Mouse (Mus musculus): ENCODE measurements around the gene Acot7. TPM values are rescaled to one million over a fixed set of nuclear protein-coding genes. Genes with fewer than 3 reads are reported as not detected.
"Not testable (repeated sequence)": the region's sequence is repeated elsewhere in the genome, so short reads cannot be mapped to it uniquely, and the experiment has no call there.

The Acot7 gene
- total RNA-seq, 2 experiments from 2014 or later, result 13.5 to 17.6 TPM

DNA sequence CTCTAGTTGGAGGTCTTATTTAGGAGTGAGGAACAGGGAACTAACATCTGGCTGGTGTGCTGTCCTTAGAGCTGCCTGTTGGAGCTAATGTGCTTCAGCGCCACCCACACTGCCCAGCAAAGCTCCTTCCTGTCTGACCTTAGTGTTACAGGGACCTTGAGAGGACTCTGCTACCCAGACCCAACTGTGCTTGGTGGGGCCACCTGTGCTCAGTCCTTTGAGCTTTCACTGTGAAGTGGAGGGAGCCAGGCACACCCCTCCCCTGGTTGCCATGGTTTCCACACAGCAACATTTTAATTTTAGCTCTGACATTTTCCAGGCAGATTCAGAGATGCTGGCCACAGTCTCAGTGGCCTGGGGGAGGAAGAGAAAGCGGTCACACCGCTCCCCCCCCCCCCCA, 25.0 kb downstream of the Acot7 start:
- no peak for DNase-seq (ENCODE audit: low spot score in 2 of 2)

DNA sequence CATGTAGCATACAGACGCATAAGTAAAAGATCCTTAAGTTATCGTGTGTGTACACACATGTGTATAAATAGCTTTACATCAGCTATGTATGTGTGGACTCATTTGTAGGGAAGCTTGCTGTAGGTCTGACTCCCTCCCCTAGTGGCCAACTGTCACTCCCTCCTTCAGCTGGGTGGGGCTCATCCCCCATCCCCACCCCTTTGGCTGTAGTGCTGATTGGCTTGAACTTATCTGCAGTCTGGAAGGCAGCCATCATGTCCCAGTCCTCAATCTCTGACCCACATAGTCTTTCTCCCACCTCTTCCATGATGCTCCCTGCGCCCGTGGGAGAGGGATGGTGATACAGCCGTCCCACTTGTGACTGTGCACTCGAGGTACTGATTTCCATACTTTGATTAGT, 26.7 kb downstream of the Acot7 start:
- DNase-seq (ENCODE audit: low spot score in 2 of 2), result no peak

DNA sequence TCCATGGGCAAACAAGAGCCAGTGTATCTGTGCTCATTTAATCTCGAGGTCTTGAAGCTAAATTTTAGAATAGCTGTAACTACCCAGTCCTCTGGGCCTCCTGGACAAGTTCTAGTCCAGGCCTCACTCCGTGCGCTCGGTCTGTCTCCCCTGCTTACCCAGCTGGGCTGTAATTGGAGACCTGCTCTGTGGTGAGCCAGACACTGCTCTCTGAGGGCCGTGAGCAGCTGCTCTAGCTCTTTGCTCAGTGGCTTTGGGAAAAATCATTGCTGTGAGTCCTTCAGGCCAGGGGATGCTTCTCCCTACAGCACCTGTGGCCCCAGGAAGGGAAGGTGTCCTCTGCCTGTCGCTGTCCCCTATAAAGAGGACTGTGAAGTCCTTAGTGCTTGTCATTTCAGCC, 28.3 kb downstream of the Acot7 start:
- DNase-seq (ENCODE audit: low spot score in 2 of 2), result no peak

DNA sequence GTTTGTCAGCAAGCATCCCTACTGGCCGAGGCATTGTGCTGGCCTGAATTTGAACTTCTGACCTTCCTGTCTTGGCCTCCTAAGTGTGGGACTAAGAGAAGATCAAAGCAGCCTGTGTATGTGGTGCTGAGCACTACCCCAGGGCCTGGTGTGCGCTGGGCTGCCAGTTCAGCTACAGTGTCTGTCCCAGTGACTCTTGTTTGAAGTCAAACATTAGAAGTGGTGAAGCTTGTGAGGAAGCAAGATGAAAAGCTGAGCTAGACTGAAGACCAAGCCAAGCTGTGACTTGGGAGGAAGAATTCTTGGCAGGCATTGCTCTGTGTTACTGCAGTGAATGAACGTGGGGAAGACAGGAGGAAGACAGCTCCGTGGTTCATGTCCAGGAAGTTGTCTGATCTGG, 31.7 kb downstream of the Acot7 start:
- DNase-seq (ENCODE audit: low spot score in 2 of 2), result no peak

DNA sequence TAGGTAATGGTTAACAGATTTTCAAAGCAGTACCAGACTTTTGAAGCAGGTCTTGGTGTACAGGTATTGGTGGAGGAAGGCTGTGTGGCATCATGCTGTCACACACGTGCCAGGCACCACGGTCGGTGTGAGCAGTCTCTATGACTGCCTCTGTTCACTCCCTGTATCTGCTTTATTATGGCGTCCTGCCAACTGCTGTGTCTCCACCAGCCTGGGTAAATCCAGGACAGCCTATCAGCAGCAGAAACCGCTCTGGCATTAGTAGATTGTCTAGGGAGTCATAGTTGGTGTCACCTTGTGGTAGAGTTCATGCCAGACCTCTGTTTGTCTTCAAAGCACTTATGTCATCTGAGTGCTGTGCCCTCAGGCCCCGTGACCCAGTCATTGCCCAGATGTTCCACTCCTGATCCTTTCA, 34.2 kb downstream of the Acot7 start:
- no peak for DNase-seq (ENCODE audit: low spot score in 2 of 2)

DNA sequence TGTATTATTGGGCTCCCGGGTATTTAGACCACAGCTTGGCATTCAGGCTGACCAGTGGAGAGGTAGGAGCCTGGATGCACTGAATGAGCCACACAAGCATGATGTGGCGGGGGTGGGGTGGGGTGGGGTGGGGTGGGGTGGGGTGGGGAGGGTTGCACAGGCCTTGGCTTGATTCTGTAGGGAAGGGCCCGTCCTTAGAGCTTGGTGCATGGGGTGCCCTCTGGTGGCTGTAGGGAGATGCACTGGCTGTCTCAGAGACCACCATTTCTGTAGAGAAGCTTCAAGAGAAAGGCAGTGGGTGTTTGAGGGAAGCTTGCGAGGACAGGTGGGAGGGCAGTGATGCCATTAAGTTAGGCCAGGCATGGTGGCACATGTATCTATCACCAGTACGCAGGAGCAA, 34.6 kb downstream of the Acot7 start:
- peak in 1 of 2 experiments; percentile 52 for DNase-seq (ENCODE audit: low spot score in 2 of 2)

DNA sequence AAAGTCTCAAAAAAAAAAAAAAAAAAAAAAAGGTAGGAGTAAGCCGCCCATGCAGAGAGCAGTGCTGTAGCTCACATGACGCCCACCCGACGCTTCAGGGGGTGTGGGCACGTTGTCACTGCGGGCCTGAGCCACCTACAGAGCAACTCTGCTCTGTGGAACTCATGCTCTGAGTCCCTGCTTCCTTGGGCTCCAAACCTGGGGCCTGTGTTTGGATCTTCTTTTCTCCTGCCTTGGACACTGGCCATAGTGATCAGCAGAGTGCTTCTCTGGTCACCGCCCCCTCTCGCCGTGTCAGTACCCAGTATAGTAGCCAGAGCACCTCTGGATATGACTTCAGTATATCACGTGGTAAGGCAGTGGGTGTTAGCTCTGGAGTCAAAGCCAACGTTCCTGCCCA, 35.0 kb downstream of the Acot7 start:
- no peak for DNase-seq (ENCODE audit: low spot score in 2 of 2)

DNA sequence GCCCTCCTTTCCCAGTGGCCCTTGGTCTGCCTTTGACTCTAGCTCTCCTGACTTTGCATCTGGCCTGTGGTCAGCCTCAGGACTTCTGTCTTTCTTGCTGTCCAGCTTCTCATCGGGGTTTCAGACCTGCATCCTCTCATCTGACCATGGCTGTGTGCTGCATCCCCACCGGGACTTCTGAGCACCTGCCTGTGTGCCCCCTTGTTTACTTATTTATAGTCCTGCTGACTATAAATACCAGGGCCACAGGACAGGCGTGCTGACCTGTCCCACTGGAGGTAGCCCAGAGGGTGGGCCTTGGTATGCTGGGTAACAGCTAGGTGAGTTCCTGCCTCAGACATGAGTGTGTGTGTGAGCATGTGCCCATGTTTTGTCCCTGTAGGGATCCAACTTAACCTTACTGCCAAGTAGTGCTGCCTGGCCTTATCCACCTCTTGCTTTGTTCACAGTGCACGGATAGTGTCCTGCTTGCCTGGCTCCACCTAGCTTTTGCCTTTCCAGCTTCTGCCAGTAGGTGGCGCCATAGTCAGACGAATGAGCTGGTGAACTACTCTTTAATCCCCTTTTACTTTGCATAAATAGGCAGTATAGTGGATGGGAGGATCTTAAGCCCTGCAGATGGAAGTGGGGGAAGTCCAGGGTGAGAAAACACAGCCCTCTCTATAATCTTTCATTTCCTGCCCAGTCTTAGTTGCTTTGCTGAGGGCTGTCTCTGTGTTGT, 36.0 kb downstream of the Acot7 start:
- peak; percentile 84 to 90 for DNase-seq (ENCODE audit: low spot score in 2 of 2)

DNA sequence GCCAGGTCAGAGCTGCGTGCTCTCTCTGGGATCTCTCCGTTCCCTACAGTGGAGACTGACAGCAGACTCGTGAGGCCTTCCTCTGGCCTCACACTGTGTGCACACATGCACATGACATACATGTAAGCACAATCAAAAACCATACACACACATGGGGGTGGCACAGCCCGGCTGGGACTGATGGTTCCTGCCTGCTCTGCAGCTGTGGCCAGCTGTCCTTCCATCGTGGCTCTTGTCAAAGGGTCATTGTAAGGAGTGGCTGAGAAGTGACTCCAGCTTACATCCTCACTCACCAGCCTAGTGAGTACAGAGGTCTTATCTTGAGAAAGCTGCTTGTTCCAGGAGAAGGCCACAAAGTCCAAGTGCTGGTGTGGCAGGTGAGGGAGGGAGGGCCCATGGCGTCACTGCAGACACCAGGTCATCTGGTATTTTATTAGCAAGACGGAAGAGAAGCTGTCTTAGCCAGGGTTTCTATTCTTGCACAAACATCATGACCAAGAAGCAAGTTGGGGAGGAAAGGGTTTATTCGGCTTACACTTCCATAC, 37.0 kb downstream of the Acot7 start:
- no peak for DNase-seq (ENCODE audit: low spot score in 2 of 2)

DNA sequence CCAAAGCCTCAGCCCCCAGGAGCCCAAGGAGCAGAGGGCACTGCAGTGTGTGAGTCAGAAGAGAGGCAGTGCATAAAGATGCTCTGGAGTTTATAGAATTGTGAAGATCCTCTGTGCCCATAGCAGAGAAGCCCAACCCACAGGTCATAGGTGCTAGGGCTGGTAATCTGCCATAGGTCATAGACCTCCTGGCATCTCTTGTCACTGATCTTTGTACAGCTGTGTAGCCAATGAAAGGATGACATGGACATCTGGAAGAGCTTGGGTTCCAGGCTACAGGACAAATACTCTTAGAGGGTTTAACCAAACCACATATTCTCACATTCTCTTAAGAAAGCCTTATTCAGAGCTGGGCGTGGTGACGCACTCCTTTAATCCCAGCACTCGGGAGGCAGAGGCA, 41.7 kb downstream of the Acot7 start:
- no peak for DNase-seq (ENCODE audit: low spot score in 2 of 2)

DNA sequence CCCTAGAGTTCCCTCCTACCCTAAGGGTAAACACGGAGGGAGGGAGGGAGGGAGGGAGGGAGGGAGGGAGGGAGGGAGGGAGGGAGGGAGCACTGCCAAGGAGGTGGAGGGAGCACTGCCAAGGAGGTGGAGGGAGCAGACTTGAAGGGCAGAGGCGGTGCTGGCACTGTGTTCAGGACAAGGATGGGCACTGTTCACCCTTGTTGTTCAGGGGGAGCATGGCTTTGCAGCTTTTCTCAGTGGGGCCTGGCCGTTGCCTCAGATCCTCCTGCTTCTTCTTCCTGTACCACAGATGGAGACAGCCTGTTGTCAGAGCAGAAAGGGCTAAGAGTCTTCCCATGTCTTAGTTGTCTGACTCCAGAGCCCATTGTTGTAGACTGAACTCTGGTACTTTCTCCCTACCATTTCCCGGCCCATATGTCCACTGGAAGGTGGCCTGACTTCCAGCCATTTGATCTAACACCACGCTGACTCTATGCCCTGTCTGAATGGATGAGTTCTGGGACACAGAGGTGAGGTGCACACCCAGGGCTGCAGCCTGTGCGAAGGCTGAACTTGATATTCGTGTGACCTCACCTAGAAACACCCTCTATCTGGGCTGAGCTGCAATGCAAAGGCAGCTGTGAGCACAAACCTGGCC, 43.0 kb downstream of the Acot7 start:
- no peak for DNase-seq (ENCODE audit: low spot score in 2 of 2)

DNA sequence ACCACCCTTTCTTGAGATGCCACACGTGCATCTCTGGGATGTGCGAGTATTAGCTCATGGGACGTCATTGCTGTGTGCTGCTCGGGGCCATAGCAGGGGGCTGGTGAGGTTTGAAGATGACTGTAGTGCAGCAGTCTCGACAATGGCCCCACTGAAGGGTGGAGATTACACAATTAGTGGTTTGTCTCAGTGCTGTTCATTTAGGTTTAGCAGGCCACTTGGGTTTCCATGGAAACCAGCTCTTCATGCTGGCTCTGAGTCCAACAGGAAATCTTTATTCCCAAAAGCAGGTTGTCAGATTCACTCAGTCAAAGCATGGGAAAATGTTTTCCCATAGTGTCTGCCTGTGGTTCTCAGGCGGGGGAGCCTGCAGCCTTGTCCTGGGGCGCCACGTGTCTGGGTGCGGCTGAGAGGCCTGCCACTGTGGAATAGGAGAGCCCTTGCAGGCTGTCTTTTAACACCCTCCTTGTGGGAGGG, 43.5 kb downstream of the Acot7 start:
- no peak for DNase-seq (ENCODE audit: low spot score in 2 of 2)

DNA sequence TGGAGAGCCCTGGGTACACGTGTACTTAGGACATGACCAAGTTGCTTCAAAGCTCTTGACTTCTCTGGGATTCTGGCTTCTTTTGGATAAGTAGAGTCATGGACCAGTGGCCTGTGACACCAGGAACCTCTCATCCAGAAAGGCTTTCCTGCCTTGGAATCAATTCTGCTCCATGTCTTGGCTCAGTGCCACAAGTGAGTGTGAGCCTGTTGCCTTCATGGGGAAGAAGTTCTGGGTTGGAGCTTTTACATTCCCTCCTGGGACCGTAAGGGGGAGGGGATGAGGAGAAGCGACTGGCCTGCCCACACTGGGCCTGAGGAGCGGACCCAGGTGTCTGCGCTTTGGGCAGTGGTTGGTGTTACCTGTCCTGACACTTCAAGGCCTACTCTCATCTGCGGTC, 44.2 kb downstream of the Acot7 start:
- no peak for DNase-seq (ENCODE audit: low spot score in 2 of 2)

DNA sequence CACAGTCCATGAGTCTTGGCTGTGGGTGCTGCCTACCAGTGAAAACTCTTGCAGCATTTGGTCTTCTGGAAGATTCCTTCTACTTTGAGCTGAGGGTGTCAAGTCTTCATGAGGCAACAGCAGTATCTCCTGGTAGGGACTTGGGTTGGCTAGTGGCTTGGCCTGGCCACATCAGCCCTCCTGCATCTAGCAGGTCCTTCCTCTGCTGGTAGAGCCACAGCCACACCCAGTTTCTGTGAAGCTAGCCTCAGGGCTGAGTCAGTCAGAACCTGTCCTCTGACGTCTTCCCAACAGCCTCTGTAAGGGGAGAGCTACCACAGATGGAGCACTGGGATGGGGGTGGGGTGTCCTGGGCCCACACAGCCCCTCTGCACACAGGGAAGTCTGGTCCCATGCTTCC, 44.6 kb downstream of the Acot7 start:
- DNase-seq (ENCODE audit: low spot score in 2 of 2), result no peak

DNA sequence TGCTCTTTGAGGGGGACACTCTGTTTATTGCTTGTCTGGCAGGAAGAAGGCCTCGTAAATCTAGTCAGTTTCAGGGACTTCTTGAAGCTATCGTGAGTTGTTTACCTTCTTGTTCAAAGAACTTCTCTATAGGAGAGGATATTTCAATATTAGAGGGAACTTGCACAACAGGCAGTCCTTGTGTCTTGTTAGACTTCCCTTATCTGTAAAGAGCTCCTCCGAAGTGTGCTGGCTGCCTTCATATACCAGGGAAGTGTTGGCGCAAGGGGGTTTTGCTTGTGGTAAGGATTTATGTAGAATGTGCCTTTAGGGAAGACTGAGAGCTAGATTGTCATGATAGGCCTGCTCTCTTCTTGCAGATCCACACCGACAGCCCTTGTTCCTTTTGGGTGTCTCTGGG, 46.2 kb downstream of the Acot7 start:
- DNase-seq (ENCODE audit: low spot score in 2 of 2), result no peak

DNA sequence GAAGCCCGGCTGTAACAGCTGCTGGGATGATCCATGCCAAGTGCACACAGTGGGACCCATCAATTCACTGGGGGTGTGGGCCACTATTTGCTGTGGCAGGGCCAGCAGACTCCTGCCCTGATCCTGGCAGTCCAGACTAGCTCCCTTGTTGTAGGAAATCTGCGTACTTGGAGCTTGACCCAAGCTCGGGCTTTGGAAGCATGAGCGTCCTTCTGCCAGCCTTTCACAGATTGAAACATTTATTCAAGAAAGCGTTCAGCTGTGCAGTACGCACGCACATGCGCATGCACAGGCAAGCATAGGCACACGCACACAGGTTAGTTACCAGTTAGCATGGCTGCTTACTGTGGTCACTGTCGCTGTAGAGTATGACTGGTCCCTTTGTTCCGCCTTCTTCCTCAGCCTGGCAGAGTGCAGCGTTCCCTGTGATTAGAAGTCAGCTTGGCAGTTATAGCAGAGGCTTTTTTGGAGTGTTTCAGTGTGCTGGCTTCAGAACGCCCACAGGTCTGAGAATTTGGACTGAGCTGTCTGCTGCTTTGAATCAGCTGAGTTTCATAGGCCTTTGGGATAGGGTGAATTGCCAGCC, 49.1 kb downstream of the Acot7 start:
- no peak for DNase-seq (ENCODE audit: low spot score in 2 of 2)

DNA sequence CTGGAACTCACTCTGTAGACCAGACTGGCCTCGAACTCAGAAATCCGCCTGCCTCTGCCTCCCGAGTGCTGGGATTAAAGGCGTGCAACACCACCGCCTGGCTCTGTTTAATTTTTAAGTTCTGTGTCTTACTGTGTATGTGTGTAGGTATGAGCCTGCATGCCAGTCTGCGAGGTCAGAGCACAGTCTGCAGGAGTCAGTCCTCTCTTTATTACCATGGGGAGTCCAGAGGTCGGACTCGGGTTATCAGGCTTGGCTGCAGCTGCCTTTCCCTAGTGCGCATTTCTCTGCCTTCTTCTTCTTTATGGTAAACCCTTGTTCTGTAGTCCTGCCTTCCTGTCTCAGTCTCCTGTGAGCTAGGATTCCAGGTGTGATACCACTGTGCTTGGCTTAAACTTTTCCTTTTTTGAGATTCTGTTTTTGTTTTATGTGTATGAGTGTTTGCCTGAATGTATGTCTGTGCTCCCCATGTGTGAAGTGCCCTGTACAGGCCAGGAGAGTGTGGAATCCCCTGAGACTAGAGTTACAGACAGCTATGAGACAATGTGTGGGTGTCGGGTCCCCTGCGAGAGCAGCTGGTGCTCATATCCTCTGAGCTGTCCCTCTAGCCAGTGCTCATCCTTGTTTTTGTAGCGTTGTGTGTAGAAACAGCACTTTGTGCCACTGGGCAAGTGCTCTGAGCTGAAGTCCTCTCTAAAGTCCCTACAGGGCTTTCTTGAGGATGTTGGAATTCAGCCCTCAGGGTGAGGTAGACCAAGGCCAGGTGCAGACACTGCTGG, 50.0 kb downstream of the Acot7 start:
- DNase-seq (ENCODE audit: low spot score in 2 of 2), result no peak

DNA sequence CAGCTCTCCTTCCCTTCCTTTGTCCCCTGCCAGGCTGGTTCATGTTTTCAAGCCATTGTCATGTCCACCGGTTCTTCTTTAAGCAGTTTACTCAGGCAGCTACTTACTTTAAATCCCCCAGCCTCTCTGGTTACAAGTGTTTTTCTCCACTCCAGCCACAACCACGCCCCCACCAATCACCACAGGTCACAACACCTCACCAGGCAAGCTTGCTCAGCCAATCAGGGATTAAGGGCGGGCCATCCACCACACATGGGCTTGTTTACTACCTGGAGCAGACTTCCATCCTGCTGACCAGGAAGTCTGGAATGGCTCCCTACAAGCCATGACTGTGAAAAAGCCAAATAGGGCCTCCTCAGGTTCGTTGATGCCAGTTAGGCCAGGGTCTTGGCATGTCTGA, 52.4 kb downstream of the Acot7 start:
- not testable (repeated sequence) for DNase-seq (ENCODE audit: low spot score in 2 of 2)

DNA sequence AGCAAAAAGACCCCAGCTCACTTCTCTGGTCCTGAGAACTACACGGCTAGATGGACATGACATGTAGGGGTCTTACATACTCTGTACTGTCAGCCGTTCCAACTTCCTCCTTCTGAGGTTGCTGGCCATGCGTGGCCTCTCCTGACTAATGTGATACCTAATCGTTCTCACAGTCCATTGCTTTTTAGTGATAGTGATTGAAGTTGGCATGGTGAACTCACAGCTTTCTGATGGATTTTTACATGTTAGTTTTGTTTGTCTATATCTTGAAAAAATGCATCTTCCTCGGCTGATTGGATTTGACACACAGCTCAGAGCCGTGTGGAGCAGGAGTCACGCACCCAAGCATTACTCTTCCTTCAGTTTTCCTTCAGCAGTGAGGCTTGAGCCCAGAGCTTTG, 53.4 kb downstream of the Acot7 start:
- no peak for DNase-seq (ENCODE audit: low spot score in 2 of 2)

DNA sequence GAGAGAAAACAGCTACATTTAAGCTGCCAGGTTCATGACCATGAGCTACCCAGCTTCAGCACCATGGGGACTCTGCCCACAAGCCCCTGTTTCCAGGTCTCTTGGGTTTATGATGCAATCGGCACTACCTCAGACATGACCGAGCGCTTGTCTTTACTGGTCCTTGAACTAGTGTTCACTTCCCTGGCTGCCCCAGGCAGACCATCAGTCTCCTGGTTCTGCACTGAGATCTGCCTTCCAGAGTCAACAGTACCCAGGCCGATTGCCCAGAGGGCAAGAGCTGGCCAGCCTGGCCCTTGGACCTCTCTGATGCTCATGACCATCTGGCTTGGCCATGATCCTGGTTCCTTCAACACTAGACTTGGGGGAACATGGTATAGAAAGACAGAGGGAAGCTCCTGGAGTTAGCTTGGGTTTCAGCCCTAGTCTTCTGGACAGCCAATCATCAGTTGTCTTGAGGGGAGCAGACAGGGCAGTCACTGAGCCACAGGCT, 54.5 kb downstream of the Acot7 start:
- no peak for DNase-seq (ENCODE audit: low spot score in 2 of 2)

DNA sequence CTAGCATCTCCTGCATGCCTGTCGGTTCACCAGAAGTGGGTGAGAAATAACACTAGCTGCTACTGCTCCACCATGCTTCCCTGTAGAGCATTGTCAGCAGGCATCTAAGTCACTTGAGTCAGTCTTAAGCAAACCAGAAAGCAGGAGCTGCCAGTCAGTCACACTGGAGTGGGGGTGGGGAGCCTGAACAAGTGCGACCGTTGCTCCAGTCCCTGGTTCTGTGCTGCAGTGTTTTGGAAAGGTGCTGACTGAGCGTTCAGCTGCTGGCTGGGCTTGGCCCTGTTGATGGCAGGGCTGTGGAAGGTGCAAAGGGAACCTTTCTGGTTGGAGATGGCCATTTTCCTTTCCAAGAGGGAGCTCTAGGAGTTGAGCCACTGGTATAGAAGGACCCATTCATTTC, 62.0 kb downstream of the Acot7 start:
- no peak for DNase-seq (ENCODE audit: low spot score in 2 of 2)
